Mouse (Mus musculus) liver, postnatal 0 days (tissue): Measurements from ENCODE around the gene Ccr8.

Experiments
- CTCF ChIP-seq: sonication (generic); IDR thresholded peaks from 2 replicates; pipeline ENCODE4 v1.5.1; 2016; ENCODE audit warnings: antibody characterized with exemption, low read depth
- EP300 ChIP-seq: IDR thresholded peaks from 2 replicates; pipeline ENCODE4 v1.6.1; 2016; ENCODE audit warnings: antibody characterized with exemption, low read depth, mild to moderate bottlenecking

DNA sequence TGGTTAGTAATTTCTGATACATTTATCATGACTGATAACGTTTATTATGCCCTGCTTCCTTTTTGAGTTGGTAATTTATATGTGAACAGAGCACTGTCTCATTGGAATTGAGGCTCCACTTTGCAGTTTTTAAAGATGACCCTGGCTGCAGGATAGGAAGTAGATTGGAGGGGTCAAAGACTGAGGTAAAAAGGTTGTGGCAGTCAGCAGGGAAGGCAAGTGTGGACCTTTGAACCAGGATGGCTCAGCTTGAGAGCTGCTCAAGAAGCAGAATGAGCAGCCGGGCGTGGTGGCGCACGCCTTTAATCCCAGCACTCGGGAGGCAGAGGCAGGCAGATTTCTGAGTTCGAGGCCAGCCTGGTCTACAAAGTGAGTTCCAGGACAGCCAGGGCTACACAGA is 21.5 kb downstream of the Ccr8 start:
- TF ChIP-seq CTCF (no peak), EP300 (no peak)
